Mouse (Mus musculus) gastrocnemius, adult 8-10 months (tissue): ENCODE data around the gene Dhx37. TPM values are rescaled to one million over a fixed set of nuclear protein-coding genes. Genes with fewer than 3 reads are reported as not detected.

Experiments used
- DNase-seq, 2 experiments: peaks; one replicate each; pipeline ENCODE4 v3.0.0; 2022; ENCODE audit warnings: low spot score in 2 of 2
- microRNA-seq: library from miRNA; unstranded; fragments of <30 nt; microRNA quantifications from one replicate; pipeline ENCODE4 v1.2.0, GENCODE M21; 2022
- total RNA-seq, 4 experiments: library from RNA; stranded (reverse); gene quantifications; 2 replicates each; pipeline ENCODE4 v1.2.4; 2022

The Dhx37 gene
- total RNA-seq, 4 experiments from 2014 or later = 4.4 to 5.1 (median 4.8) TPM

DNA sequence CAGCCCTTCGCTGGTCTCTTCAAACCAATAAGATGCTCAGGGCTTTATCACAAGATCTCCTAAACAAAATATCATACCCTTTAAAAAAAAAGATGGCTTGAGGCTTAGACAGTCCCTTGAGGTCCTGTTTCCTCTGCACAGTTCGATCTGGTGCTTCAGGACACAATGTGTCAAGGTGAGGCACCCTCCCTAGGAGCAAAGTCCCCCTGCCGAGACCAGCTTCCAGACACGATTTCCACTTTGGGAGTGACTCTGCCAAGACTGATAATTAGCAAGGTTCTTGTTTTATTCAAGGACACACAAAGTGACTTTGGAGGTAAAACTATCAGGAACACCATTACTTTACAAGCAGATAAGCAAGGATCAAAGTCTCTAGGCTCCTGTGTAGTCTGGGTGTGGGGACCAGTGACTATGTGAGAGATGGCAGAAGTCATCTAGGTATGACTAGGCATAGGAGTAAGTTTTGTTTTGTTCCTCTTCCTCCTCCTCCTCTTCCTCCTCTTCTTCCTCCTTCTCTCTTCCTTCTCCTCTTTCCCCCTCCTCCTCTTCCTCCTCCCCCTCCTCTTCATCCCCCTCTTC lies 69.0 kb downstream of the Dhx37 start:
- no peak for DNase-seq

DNA sequence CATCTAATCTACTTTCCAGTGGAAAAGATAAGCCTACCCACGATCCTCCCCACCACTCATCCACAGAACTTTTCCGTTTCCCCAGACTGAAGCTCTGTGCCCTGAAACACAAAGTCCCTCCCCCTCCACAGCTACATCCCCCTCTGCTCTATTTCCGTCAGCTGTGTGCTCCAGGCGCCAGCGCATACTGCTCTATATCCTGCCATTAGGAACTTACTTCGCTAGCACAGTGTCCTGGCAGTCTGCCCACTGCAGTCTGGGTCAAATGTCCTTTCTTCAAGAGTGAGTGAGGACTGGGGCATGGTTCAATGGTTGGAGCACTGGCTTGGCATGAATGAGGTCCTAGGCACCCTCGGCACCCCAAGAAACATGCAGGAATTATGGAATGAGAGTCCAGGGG lies 70.0 kb downstream of the Dhx37 start:
- no peak for DNase-seq

Small RNAs within 50 kb of the gene (microRNA-seq; reads per million reads assigned to microRNA genes)
- not detected for gene Gm27551

Other genes with a start within 250 kb of the Dhx37 start
- gene Scarb1, start 93.0 kb downstream of the Dhx37 start, total RNA-seq = 10 to 100 TPM; 11.1 to 19.0 (median 13.3) TPM
- gene Gm10382, start 44.8 kb downstream of the Dhx37 start, total RNA-seq = under 1 TPM in 2 of 4 experiments, not detected in 2; 0.31 to 0.34 TPM
- 1,000 to 10,000 TPM; 1,167 to 1,677 (median 1,560) TPM for gene Ubc, start 43.9 kb downstream of the Dhx37 start, total RNA-seq
- 1 to 10 TPM; 3.0 to 4.6 (median 4.1) TPM for gene Bri3bp, start 7.4 kb upstream of the Dhx37 start, total RNA-seq
- 1 to 10 TPM; 1.9 to 5.4 (median 4.8) TPM for gene Aacs, start 41.7 kb upstream of the Dhx37 start, total RNA-seq
- gene Tmem132b, start 97.7 kb upstream of the Dhx37 start, total RNA-seq = 1 to 10 TPM; 2.6 to 7.0 (median 4.5) TPM